Mouse (Mus musculus) testis, adult 2 months (tissue): ENCODE measurements around the gene Ahsg.

Source experiments
- CTCF ChIP-seq: fragments of 200-500 bp; IDR thresholded peaks from 2 replicates; pipeline ENCODE4 v1.5.1; 2012; ENCODE audit warnings: low read depth, mild to moderate bottlenecking, inconsistent platforms, low read length, moderate library complexity; ENCODE audit not compliant: control insufficient read depth, insufficient read depth, insufficient replicate concordance
- POLR2A ChIP-seq: fragments of 200-500 bp; IDR thresholded peaks from 2 replicates; pipeline ENCODE4 v1.6.1; 2012; ENCODE audit warnings: low read depth, mild to moderate bottlenecking, inconsistent platforms, low read length, moderate library complexity; ENCODE audit not compliant: control insufficient read depth

- TF ChIP-seq CTCF (no peak), POLR2A (no peak)
These were observed 29.1 kb downstream of the Ahsg start for GRCm38 (mm10) chr16:22919971-22920854.
